Mouse (Mus musculus): ENCODE results near the gene Slc9a8.

The Slc9a8 gene

GRCm38 (mm10) chr2:167447629-167448028 lies 26.1 kb downstream of the Slc9a8 start:
- DNase-seq (ENCODE audit: low spot score in 2 of 2), result peak; percentile 67 to 77

GRCm38 (mm10) chr2:167449331-167450275 lies 28.1 kb downstream of the Slc9a8 start:
- DNase-seq (ENCODE audit: low spot score in 2 of 2), result no peak

- no peak for DNase-seq (ENCODE audit: low spot score in 2 of 2)
Measured at GRCm38 (mm10) chr2:167450647-167451046, 29.1 kb downstream of the Slc9a8 start.

GRCm38 (mm10) chr2:167453814-167454213 lies 32.3 kb downstream of the Slc9a8 start:
- no peak for DNase-seq (ENCODE audit: low spot score in 2 of 2)

- no peak for DNase-seq (ENCODE audit: low spot score in 2 of 2)
Measured at GRCm38 (mm10) chr2:167456361-167457020, 35.0 kb downstream of the Slc9a8 start.

GRCm38 (mm10) chr2:167457213-167457612 lies 35.7 kb downstream of the Slc9a8 start:
- no peak for DNase-seq (ENCODE audit: low spot score in 2 of 2)

GRCm38 (mm10) chr2:167458548-167458947 lies 37.0 kb downstream of the Slc9a8 start:
- DNase-seq (ENCODE audit: low spot score in 2 of 2), result no peak

GRCm38 (mm10) chr2:167459071-167459865 lies 37.8 kb downstream of the Slc9a8 start:
- DNase-seq (ENCODE audit: low spot score in 2 of 2), result no peak

GRCm38 (mm10) chr2:167462954-167463353 lies 41.4 kb downstream of the Slc9a8 start:
- DNase-seq (ENCODE audit: low spot score in 2 of 2), result peak; percentile 72 to 89

- no peak for DNase-seq (ENCODE audit: low spot score in 2 of 2)
Measured at GRCm38 (mm10) chr2:167463802-167464201, 42.3 kb downstream of the Slc9a8 start.

- no peak for DNase-seq (ENCODE audit: low spot score in 2 of 2)
Measured at GRCm38 (mm10) chr2:167465951-167466350, 44.4 kb downstream of the Slc9a8 start.

- no peak for DNase-seq (ENCODE audit: low spot score in 2 of 2)
Measured at GRCm38 (mm10) chr2:167467214-167467613, 45.7 kb downstream of the Slc9a8 start.

GRCm38 (mm10) chr2:167468444-167468843 lies 46.9 kb downstream of the Slc9a8 start:
- no peak for DNase-seq (ENCODE audit: low spot score in 2 of 2)

- DNase-seq (ENCODE audit: low spot score in 2 of 2), result no peak
Measured at GRCm38 (mm10) chr2:167470611-167471010, 49.1 kb downstream of the Slc9a8 start.

GRCm38 (mm10) chr2:167471585-167471984 lies 50.1 kb downstream of the Slc9a8 start:
- no peak for DNase-seq (ENCODE audit: low spot score in 2 of 2)

GRCm38 (mm10) chr2:167474218-167474617 lies 52.7 kb downstream of the Slc9a8 start:
- no peak for DNase-seq (ENCODE audit: low spot score in 2 of 2)

- no peak for DNase-seq (ENCODE audit: low spot score in 2 of 2)
Measured at GRCm38 (mm10) chr2:167475596-167475995, 54.1 kb downstream of the Slc9a8 start.

- DNase-seq (ENCODE audit: low spot score in 2 of 2), result peak in 1 of 2 experiments; percentile 34
Measured at GRCm38 (mm10) chr2:167476200-167476688, 54.7 kb downstream of the Slc9a8 start.

GRCm38 (mm10) chr2:167476762-167477161 lies 55.2 kb downstream of the Slc9a8 start:
- DNase-seq (ENCODE audit: low spot score in 2 of 2), result no peak

GRCm38 (mm10) chr2:167478128-167478527 lies 56.6 kb downstream of the Slc9a8 start:
- DNase-seq (ENCODE audit: low spot score in 2 of 2), result no peak

GRCm38 (mm10) chr2:167479501-167479900 lies 58.0 kb downstream of the Slc9a8 start:
- DNase-seq (ENCODE audit: low spot score in 2 of 2), result no peak

GRCm38 (mm10) chr2:167482681-167483080 lies 61.2 kb downstream of the Slc9a8 start:
- no peak for DNase-seq (ENCODE audit: low spot score in 2 of 2)

Measured in spleen, postnatal 4 days (tissue).